Mouse (Mus musculus) midbrain, embryonic 14.5 days (tissue): Measurements from ENCODE around the gene Ccdc122. TPM values are rescaled to one million over a fixed set of nuclear protein-coding genes. Genes with fewer than 3 reads are reported as not detected.
"Not testable (repeated sequence)": the region's sequence is repeated elsewhere in the genome, so short reads cannot be mapped to it uniquely, and the experiment has no call there.

Source experiments
- ATAC-seq: fragments of 200-750 bp; cut with Nextera tagmentation; 2 replicates; pipeline ENCODE4 v1.8.0; 2017; ENCODE audit warnings: moderate number of reproducible peaks, moderate library complexity; ENCODE audit not compliant: low FRiP score, low TSS enrichment
- DNase-seq: peaks from one replicate; pipeline ENCODE4 v3.0.0-alpha.2; 2015
- H3K27ac ChIP-seq: fragments of 300-500 bp; sonication (generic); replicated peaks from 2 replicates; pipeline ENCODE4 v1.5.1; 2014; ENCODE audit warnings: mild to moderate bottlenecking, low read depth, low read length, moderate library complexity
- H3K27me3 ChIP-seq: fragments of 300-500 bp; sonication (generic); 2 replicates; pipeline ENCODE4 v1.6.1; 2014; ENCODE audit warnings: low read length, control low read depth, mixed read lengths; ENCODE audit not compliant: control insufficient read depth, insufficient read depth
- H3K36me3 ChIP-seq: fragments of 300-500 bp; sonication (generic); 2 replicates; pipeline ENCODE4 v1.6.1; 2014; ENCODE audit warnings: low read length, control low read depth; ENCODE audit not compliant: control insufficient read depth, insufficient read depth
- H3K4me1 ChIP-seq: fragments of 300-500 bp; sonication (generic); 2 replicates; pipeline ENCODE4 v1.6.1; 2014; ENCODE audit warnings: mild to moderate bottlenecking, antibody characterized with exemption, low read length, control low read depth; ENCODE audit not compliant: control insufficient read depth, insufficient read depth
- H3K4me2 ChIP-seq: fragments of 300-500 bp; sonication (generic); 2 replicates; pipeline ENCODE4 v1.6.1; 2014; ENCODE audit warnings: mild to moderate bottlenecking, low read length, moderate library complexity
- H3K4me3 ChIP-seq: fragments of 300-500 bp; sonication (generic); replicated peaks from 2 replicates; pipeline ENCODE4 v1.5.1; 2014; ENCODE audit warnings: low read depth, low read length
- H3K9ac ChIP-seq: fragments of 300-500 bp; sonication (generic); replicated peaks from 2 replicates; pipeline ENCODE4 v1.6.1; 2014; ENCODE audit warnings: mild to moderate bottlenecking, low read length, moderate library complexity
- H3K9me3 ChIP-seq: fragments of 300-500 bp; sonication (generic); 2 replicates; pipeline ENCODE4 v1.6.1; 2016; ENCODE audit warnings: low read length, control low read depth, mixed read lengths; ENCODE audit not compliant: control insufficient read depth
- WGBS: fragments of 180-500 bp; shearing (Covaris S2); extraction: QIAGEN DNeasy Blood & Tissue Kit; methylation state at CpG from one replicate; pipeline ENCODE4 v1.1.7; 2014; 5-methylcytosine and 5-hydroxymethylcytosine counted together
- polyA plus RNA-seq: library from polyadenylated mRNA; unstranded; fragments of >200 nt; fragmentation: Nextera tagmentation; extraction: Ambion mirVana; gene quantifications from 2 replicates; pipeline ENCODE4 v1.2.1, GENCODE M21; 2014

Gene Ccdc122
- polyA plus RNA-seq, result 0.43 and 0.54 TPM in 2 replicates

DNA sequence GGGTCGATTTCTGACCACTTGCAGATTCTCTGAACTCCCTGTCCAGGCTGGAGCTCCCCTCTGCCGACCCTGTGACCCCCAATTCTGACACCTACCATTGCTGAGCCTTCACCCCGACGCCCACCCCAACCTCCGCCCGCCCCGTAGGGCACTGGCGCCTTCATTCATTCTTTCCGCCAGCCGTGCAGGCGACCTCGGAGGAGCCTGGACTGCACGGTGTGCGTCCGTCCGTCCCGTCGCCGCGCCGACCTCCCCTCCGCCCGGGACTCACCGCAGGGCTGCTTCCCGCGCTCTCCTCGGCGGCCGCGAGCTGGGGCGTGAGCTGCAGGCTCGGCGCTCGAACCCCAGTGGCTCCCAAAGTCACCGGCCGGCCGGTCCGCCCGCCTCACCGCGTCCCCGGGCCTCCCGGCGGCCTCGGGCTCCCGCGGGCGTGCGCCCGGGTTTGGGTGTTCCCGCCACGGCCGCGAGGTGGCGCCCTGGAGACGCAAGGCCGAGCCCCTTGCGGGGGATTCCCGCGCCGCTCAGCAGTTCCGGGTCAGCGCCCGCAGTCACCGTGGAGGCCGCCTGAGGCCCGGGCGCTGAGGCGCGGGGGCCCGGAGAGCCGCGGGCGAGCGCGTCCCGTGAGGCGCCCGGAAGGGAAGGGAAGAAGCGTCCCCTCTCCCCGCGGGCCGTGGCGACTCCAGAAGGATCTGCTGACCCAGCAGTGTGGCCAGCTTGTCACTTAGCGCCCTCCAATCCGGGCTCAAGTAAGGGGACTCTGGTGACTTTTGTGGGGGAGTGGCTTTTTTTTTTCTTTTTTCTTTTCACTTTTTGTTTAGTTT lies at the start of gene Ccdc122, which contains the start of gene Lacc1:
TSS of gene Ccdc122 (plus strand) at position 547 of the 821 bp plus-strand sequence.
TSS of gene Lacc1 (minus strand) at position 679 of the 821 bp plus-strand sequence.
- ATAC-seq (peak; percentile 64; the same call in 1 of the 2 replicates), DNase-seq (peak; percentile 73)
- Histone ChIP-seq H3K4me1 (no peaks in the 10 kb centered on the region), H3K27ac (no peak within 1 kb of the TSS), H3K4me2 (peak within 1 kb of the TSS; percentile 83), H3K4me3 (peak within 1 kb of the TSS; percentile 45), H3K36me3 (no peaks in the 10 kb centered on the region), H3K9me3 (no peaks in the 10 kb centered on the region), H3K27me3 (no peaks in the 10 kb centered on the region; the same call in 1 of the 2 replicates), H3K9ac (peak within 1 kb of the TSS; percentile 54; the same call in 1 of the 2 replicates)
- whole genome bisulfite sequencing, result under 1% methylated on average over 86 of the region's 86 CpGs

DNA sequence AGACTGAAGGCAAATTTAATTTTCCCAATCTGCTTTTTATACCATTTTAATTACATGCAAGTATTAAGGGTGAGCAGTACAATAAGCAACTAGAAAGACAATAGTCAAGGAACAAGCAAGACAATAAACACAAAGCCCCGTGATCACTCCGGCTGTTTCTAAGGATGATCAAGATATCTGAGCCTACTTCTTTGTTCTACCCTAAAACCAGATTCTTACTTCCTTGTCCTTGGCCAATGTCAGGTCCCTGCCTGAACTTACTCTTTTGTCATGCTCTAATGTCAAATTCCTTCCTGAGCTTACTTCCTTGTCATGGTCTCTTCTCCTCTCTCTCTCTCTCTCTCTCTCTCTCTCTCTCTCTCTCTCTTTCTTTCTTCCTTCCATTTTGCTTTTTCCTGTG lies 46.2 kb upstream of the Ccdc122 start:
- ATAC-seq, H3K4me1 ChIP-seq, H3K36me3 ChIP-seq, H3K27me3 ChIP-seq, H3K9me3 ChIP-seq, H3K27ac ChIP-seq, H3K9ac ChIP-seq, DNase-seq, H3K4me3 ChIP-seq, H3K4me2 ChIP-seq: not testable (repeated sequence)
- 88% methylated on average over 2 of the region's 2 CpGs for WGBS

DNA sequence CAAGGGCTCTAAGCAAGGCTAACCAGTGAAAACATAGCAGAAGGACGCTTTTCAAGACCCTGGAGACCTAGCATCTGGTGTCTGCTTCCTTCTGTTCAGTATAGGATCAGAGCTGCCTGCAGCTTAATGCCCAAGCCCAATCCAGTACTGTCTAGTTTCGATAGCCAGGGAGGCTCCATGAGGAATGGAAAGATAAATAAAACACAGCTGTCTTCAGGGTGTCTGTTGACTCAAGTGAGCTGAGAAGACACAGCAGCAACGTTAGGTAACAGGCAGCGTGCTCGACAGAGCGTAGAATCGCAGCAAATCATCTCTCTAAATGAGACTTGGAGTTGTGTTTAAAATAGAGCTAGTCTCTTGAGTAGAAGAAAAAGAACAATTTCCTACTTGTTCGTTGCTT lies 31.8 kb upstream of the Ccdc122 start:
- DNase-seq (no peak), ATAC-seq (no peak)
- H3K4me3 ChIP-seq, result no peak overlapping the region
- no peak overlapping the region for H3K27ac ChIP-seq
- WGBS, result 71% methylated on average over 8 of the region's 8 CpGs
- no peaks in the 10 kb centered on the region for H3K4me1 ChIP-seq
- H3K27me3 ChIP-seq, result no peaks in the 10 kb centered on the region
- no peak overlapping the region for H3K9ac ChIP-seq
- no peaks in the 10 kb centered on the region for H3K36me3 ChIP-seq
- no peaks in the 10 kb centered on the region for H3K9me3 ChIP-seq
- H3K4me2 ChIP-seq, result no peak overlapping the region

DNA sequence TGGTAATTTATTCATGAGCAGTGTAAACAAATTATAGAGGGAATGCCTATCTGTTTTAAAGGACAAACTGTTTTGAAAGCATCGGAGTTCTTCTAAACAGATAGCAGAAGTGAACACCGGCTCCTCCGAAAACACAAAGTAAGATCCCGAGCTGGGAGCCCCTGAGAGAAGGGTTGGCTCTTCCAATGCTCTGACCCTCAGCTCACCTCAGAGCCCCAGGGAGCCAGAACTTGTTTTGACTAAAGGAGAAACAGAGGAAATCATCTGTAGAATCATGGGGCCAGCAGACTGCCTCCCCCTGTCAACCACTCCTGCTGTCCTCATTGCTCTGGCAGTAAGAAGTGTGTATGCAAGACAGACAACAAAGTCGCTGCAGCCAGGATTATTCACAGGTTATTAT lies 31.0 kb upstream of the Ccdc122 start:
- Histone ChIP-seq H3K27me3 (no peaks in the 10 kb centered on the region), H3K27ac (no peak overlapping the region), H3K4me1 (no peaks in the 10 kb centered on the region), H3K4me2 (no peak overlapping the region), H3K4me3 (no peak overlapping the region), H3K9ac (no peak overlapping the region), H3K9me3 (no peaks in the 10 kb centered on the region), H3K36me3 (no peaks in the 10 kb centered on the region)
- DNase-seq (peak; percentile 14), ATAC-seq (no peak)
- 74% methylated on average over 5 of the region's 5 CpGs for whole genome bisulfite sequencing

DNA sequence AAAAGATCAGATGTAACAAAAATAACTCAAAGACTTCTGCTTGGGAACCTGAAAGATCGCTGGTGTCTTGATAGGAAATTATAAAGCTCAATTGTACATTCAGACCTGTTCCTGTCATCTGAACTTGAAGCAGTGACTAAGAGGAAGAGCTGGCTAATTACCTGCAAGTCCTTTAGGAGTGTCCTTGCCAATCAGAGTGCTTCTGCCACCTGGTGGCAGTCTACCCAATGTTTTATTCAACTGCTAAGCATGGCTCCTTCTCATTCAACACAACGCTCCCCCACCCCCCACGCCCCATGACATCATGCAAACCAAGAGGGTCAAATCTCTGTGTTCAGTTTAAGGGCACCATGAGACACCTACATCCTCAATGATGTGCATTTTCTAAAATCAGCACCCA lies 28.3 kb upstream of the Ccdc122 start:
- H3K9ac ChIP-seq, result no peak overlapping the region
- no peaks in the 10 kb centered on the region for H3K9me3 ChIP-seq
- DNase-seq, result peak; percentile 88
- ATAC-seq, result no peak; the same call in 1 of the 2 replicates
- H3K4me1 ChIP-seq, result no peaks in the 10 kb centered on the region
- no peak overlapping the region for H3K27ac ChIP-seq
- no peaks in the 10 kb centered on the region for H3K27me3 ChIP-seq
- H3K4me3 ChIP-seq, result no peak overlapping the region
- H3K36me3 ChIP-seq, result no peaks in the 10 kb centered on the region
- WGBS, result 21% methylated on average over 3 of the region's 3 CpGs
- no peak overlapping the region for H3K4me2 ChIP-seq

DNA sequence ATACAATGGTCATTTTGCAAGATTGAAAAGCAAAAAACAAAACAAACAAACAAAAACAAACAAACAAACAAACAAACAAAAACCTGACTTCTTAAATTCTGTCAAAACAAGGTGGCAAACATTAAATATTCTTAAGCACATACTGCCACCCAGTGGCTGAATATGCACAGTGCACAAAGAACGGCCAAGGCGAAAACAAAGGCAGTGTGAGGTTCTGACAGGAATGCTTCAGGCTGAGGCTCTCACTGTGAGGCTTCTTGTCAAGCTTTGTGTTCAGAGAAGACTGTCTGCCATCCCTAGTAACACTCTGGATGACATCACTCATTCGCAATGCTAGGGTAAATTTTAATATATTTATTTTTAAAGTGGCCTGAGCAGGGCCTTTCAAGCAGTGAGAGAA lies 24.8 kb upstream of the Ccdc122 start:
- WGBS, result 3% methylated on average over 3 of the region's 3 CpGs

DNA sequence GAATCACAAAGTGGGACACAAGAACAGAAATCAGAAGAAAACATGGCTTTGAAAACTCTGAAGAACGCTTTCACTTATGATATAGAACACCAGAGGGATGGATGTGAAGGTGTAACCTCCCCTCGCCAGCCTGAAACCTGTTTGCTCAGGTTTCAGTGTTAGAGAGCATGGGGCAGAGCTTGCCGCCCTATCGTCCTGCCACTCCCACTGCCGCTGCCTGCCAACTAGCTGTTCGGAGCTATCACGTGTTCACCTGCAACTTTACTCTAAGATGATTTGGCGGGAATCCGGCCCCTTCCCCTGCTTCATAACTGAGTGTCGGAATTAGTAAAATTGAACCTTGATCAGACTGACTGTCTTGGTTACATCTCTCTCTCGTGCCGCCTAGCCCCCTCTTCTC lies 19.8 kb upstream of the Ccdc122 start:
- 65% methylated on average over 12 of the region's 12 CpGs for WGBS
- H3K9me3 ChIP-seq, H3K27ac ChIP-seq: not testable (repeated sequence)

More for the DNA sequence above, 24.8 kb upstream of the Ccdc122 start:
- Histone ChIP-seq H3K4me2 (no peak overlapping the region), H3K4me3 (no peak overlapping the region), H3K4me1 (no peaks in the 10 kb centered on the region), H3K27ac (no peak overlapping the region), H3K9me3 (no peaks in the 10 kb centered on the region), H3K27me3 (no peaks in the 10 kb centered on the region), H3K9ac (no peak overlapping the region), H3K36me3 (no peaks in the 10 kb centered on the region)
- peak; percentile 94 for DNase-seq
- ATAC-seq, result no peak; the same call in 1 of the 2 replicates

DNA sequence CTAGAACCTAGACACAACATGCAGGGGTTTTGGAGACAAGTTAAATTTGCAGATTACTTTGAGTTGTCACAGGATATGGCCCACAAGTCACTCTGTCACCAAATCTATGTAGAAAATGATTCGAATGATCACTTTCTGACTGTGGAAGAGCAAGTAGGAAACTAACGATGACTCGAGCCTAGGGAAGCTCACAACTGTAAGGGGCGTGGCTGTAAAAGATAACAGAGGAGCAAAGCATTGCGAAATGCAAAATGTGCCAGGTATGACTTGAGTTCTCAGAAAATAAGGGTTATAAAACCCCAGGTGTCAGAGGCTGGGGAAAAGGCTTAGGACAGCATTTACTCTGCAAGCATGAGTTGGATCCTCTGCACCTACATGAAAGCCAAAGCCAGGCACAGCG lies 19.4 kb upstream of the Ccdc122 start:
- no peak for DNase-seq
- Histone ChIP-seq H3K4me2 (no peak overlapping the region), H3K27me3 (no peaks in the 10 kb centered on the region), H3K4me1 (no peaks in the 10 kb centered on the region), H3K9ac (no peak overlapping the region), H3K9me3 (no peaks in the 10 kb centered on the region), H3K4me3 (no peak overlapping the region), H3K36me3 (no peaks in the 10 kb centered on the region), H3K27ac (no peak overlapping the region)
- ATAC-seq, result no peak
- WGBS, result 91% methylated on average over 6 of the region's 6 CpGs

More for the DNA sequence above, 19.8 kb upstream of the Ccdc122 start:
- not testable (repeated sequence) for ATAC-seq, H3K27me3 ChIP-seq, H3K4me2 ChIP-seq, H3K4me1 ChIP-seq, H3K4me3 ChIP-seq, DNase-seq, H3K36me3 ChIP-seq, H3K9ac ChIP-seq

DNA sequence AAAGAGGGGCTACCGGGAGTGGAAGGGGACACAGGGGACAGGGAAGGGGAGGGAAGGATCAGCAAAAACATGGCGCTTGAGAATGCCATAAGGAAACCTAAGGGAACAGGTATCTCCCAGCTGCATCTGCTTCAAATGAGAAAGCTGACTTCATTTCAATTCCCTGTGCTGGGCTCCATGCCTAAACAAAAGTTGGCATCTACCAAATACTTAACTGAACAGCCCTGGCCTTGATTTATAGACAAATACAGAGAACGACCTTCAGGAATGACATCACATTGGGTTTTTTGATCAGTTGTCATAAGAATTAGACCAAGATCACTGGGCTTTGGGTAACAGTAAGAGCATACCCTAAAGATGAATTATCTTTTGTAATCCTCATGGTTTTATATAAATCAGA lies 12.1 kb upstream of the Ccdc122 start:
- DNase-seq (no peak), ATAC-seq (no peak)
- Histone ChIP-seq H3K27me3 (no peaks in the 10 kb centered on the region), H3K36me3 (no peaks in the 10 kb centered on the region), H3K9ac (no peak overlapping the region), H3K27ac (no peak overlapping the region), H3K9me3 (no peaks in the 10 kb centered on the region), H3K4me3 (no peak overlapping the region), H3K4me2 (no peak overlapping the region), H3K4me1 (no peaks in the 10 kb centered on the region)
- WGBS, result 90% methylated on average over 3 of the region's 3 CpGs
